Mouse (Mus musculus): ENCODE measurements at regions not wholly inside any gene's neighbourhood (a gene's known extent, or its start where the extent isn't known, plus 50 kb on each side); places are given as distances from the start of the nearest gene placed in this dataset.

DNA sequence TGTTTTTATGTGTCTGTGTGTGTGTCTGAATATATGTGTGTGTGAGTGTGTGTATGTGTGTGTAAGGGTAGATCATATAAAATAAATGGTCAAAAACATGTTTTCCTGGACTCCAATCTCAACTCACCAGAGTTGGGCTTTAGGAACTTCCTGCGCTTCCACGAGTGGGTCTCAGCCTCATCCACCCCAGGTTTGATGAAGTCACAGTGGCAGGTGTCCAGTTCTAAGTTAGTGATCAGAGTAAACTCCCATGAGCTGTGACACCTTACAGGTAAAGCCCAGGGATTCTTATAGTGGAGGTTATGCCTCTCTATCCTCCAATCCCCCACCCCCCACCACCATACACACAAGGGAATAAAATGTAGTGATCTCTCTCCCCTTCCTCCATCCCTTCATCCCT is 152.6 kb downstream of the Fndc1 start:
- Histone ChIP-seq H3K36me3 (ENCODE audit: control insufficient read depth in 1 of 2, insufficient read depth in 2 of 2, low read length in 2 of 2) (no peaks in the 10 kb centered on the region), H3K9me3 (replicated peaks; ENCODE audit: insufficient read depth, low read length) (no peaks in the 10 kb centered on the region), H3K27me3 (ENCODE audit: control insufficient read depth in 1 of 2, insufficient read depth in 2 of 2, low read length in 2 of 2) (no peaks in the 10 kb centered on the region), H3K27ac (ENCODE audit: control insufficient read depth, low read depth, low read length) (no peak overlapping the region), H3K4me3 (ENCODE audit: control insufficient read depth in 1 of 2, insufficient read depth in 1 of 2, low read depth in 2 of 2, low read length in 2 of 2) (no peak overlapping the region), H3K79me2 (ENCODE audit: control insufficient read depth, insufficient read depth, low read length, poor library complexity) (no peaks in the 10 kb centered on the region), H3K9ac (ENCODE audit: control insufficient read depth, low read depth, low read length, poor library complexity, severe bottlenecking) (no peak overlapping the region), H3K4me1 (ENCODE audit: control insufficient read depth in 1 of 2, insufficient read depth in 2 of 2, low read length in 2 of 2) (no peaks in the 10 kb centered on the region)
- DNase-seq (ENCODE audit: low read depth, low spot score): no peak
- TF ChIP-seq POLR2A (IDR thresholded peaks at IDR 0.05; ENCODE audit: control insufficient read depth in 1 of 2, insufficient read depth in 1 of 2, low read depth in 1 of 2, low read length in 2 of 2, poor library complexity in 1 of 2) (no peak), E2F4 (IDR thresholded peaks at IDR 0.05; ENCODE audit: borderline replicate concordance, low read depth, low read length) (no peak), SMC3 (IDR thresholded peaks at IDR 0.05; ENCODE audit: low read depth, low read length) (no peak), MYC (IDR thresholded peaks at IDR 0.05; ENCODE audit: low read depth, low read length) (no peak), GATA1 (IDR thresholded peaks at IDR 0.05; ENCODE audit: low read depth, low read length) (no peak), POLR2AphosphoS2 (IDR thresholded peaks at IDR 0.05; ENCODE audit: low read length) (no peak), CHD2 (IDR thresholded peaks at IDR 0.05; ENCODE audit: low read length) (no peak), TBP (IDR thresholded peaks at IDR 0.05; ENCODE audit: low read depth, low read length) (no peak), MAFK (IDR thresholded peaks at IDR 0.05; ENCODE audit: borderline replicate concordance, low read depth, low read length) (no peak), RCOR1 (IDR thresholded peaks at IDR 0.05; ENCODE audit: low read depth, low read length) (no peak), POLR2AphosphoS5 (IDR thresholded peaks at IDR 0.05; ENCODE audit: borderline replicate concordance, low read depth, low read length) (no peak), TAL1 (IDR thresholded peaks at IDR 0.05; ENCODE audit: low read length) (no peak), SIN3A (IDR thresholded peaks at IDR 0.05; ENCODE audit: low read length) (no peak), GABPA (IDR thresholded peaks at IDR 0.05; ENCODE audit: low read depth, low read length) (no peak), MEF2A (IDR thresholded peaks at IDR 0.05; ENCODE audit: extremely low read depth, insufficient replicate concordance, low read depth, low read length, poor library complexity, severe bottlenecking) (no peak), TCF12 (IDR thresholded peaks at IDR 0.05; ENCODE audit: low read depth, low read length) (no peak), HCFC1 (IDR thresholded peaks at IDR 0.05; ENCODE audit: low read depth, low read length) (no peak)

DNA sequence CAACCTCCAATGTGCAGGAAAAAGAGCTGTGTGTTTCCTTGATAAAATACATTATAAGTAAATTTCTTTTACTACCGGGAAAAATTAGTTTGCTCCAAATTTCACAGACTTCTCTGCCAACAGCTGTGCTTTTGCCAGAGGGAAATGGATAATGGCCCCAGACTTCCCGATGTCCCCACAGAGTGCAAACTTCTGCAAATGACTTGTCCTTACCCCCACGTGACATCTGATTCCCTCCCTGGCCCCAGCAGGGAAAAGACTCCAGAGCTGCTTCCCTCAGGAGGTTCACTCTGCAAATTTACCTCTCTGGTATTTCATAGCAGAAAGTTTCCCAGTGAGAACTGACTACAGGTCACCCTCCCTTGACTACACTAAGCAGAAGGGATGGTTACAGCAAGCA is 159.3 kb downstream of the Fndc1 start:
- H3K27ac ChIP-seq (ENCODE audit: control insufficient read depth, low read depth, low read length): no peak overlapping the region
- H3K36me3 ChIP-seq (ENCODE audit: control insufficient read depth in 1 of 2, insufficient read depth in 2 of 2, low read length in 2 of 2): no peaks in the 10 kb centered on the region
- H3K4me1 ChIP-seq (ENCODE audit: control insufficient read depth in 1 of 2, insufficient read depth in 2 of 2, low read length in 2 of 2): no peaks in the 10 kb centered on the region
- no peak overlapping the region for H3K4me3 ChIP-seq (ENCODE audit: control insufficient read depth in 1 of 2, insufficient read depth in 1 of 2, low read depth in 2 of 2, low read length in 2 of 2)
- TF ChIP-seq MYC (IDR thresholded peaks at IDR 0.05; ENCODE audit: low read depth, low read length) (no peak), EP300 (IDR thresholded peaks at IDR 0.05; ENCODE audit: low read depth in 1 of 2, low read length in 2 of 2) (no peak), NELFE (IDR thresholded peaks at IDR 0.05; ENCODE audit: low read depth, low read length) (no peak), RAD21 (IDR thresholded peaks at IDR 0.05; ENCODE audit: low read depth, low read length) (no peak), JUND (IDR thresholded peaks at IDR 0.05; ENCODE audit: low read depth, low read length) (no peak), GABPA (IDR thresholded peaks at IDR 0.05; ENCODE audit: low read depth, low read length) (no peak), POLR2A (IDR thresholded peaks at IDR 0.05; ENCODE audit: control insufficient read depth in 1 of 2, insufficient read depth in 1 of 2, low read depth in 1 of 2, low read length in 2 of 2, poor library complexity in 1 of 2) (no peak), MAZ (IDR thresholded peaks at IDR 0.05; ENCODE audit: low read depth, low read length) (no peak), MEF2A (IDR thresholded peaks at IDR 0.05; ENCODE audit: extremely low read depth, insufficient replicate concordance, low read depth, low read length, poor library complexity, severe bottlenecking) (no peak), KAT2A (conservative IDR thresholded peaks at IDR 0.05; ENCODE audit: low read depth, low read length) (no peak), GATA1 (IDR thresholded peaks at IDR 0.05; ENCODE audit: low read depth, low read length) (no peak), CHD1 (IDR thresholded peaks at IDR 0.05; ENCODE audit: low read depth, low read length) (no peak), CHD2 (IDR thresholded peaks at IDR 0.05; ENCODE audit: low read length) (no peak), E2F4 (IDR thresholded peaks at IDR 0.05; ENCODE audit: borderline replicate concordance, low read depth, low read length) (no peak), NRF1 (IDR thresholded peaks at IDR 0.05; ENCODE audit: insufficient read depth, low read depth, low read length, poor library complexity, severe bottlenecking) (no peak), HCFC1 (IDR thresholded peaks at IDR 0.05; ENCODE audit: low read depth, low read length) (no peak), RCOR1 (IDR thresholded peaks at IDR 0.05; ENCODE audit: low read depth, low read length) (no peak)
- H3K9me3 ChIP-seq (replicated peaks; ENCODE audit: insufficient read depth, low read length): no peaks in the 10 kb centered on the region
- DNase-seq (ENCODE audit: low read depth, low spot score): no peak
- H3K79me2 ChIP-seq (ENCODE audit: control insufficient read depth, insufficient read depth, low read length, poor library complexity): no peaks in the 10 kb centered on the region
- H3K9ac ChIP-seq (ENCODE audit: control insufficient read depth, low read depth, low read length, poor library complexity, severe bottlenecking): no peak overlapping the region
- no peaks in the 10 kb centered on the region for H3K27me3 ChIP-seq (ENCODE audit: control insufficient read depth in 1 of 2, insufficient read depth in 2 of 2, low read length in 2 of 2)
